Mouse (Mus musculus) heart, embryonic 14.5 days (tissue): ENCODE measurements around the gene Dnajb1. TPM values are rescaled to one million over a fixed set of nuclear protein-coding genes. Genes with fewer than 3 reads are reported as not detected.
A peak's percentile ranks its signal among the peaks of the same experiment; 100 is the strongest.

ENCODE experiments used
- ATAC-seq: fragments of 200-750 bp; cut with Nextera tagmentation; 2 replicates; pipeline ENCODE4 v1.8.0; 2017; ENCODE audit warnings: low read depth, moderate TSS enrichment; ENCODE audit not compliant: insufficient number of reproducible peaks, insufficient read depth, low FRiP score
- H3K27ac ChIP-seq, 2 experiments: fragments of 200-500 bp in 1 of 2; fragments of 300-500 bp in 1 of 2; sonication (generic) in 1 of 2; replicated peaks in 1 of 2; 2 replicates each; pipeline ENCODE4 v1.5.1; 2012 to 2014; ENCODE audit warnings: low read depth in 2 of 2, low read length in 2 of 2, control low read depth in 1 of 2, mild to moderate bottlenecking in 1 of 2, mixed read lengths in 1 of 2; ENCODE audit not compliant: control insufficient read depth in 1 of 2, insufficient read depth in 1 of 2
- H3K27me3 ChIP-seq: fragments of 300-500 bp; sonication (generic); 2 replicates; pipeline ENCODE4 v1.6.1; 2014; ENCODE audit warnings: mild to moderate bottlenecking, low read length, control low read depth; ENCODE audit not compliant: control insufficient read depth, insufficient read depth
- H3K36me3 ChIP-seq: fragments of 300-500 bp; sonication (generic); 2 replicates; pipeline ENCODE4 v1.6.1; 2014; ENCODE audit warnings: mild to moderate bottlenecking, control low read depth, low read length, mixed read lengths; ENCODE audit not compliant: control insufficient read depth, insufficient read depth
- H3K4me1 ChIP-seq, 2 experiments: fragments of 200-500 bp in 1 of 2; fragments of 300-500 bp in 1 of 2; sonication (generic) in 1 of 2; 2 replicates each; pipeline ENCODE4 v1.6.1; 2012 to 2014; ENCODE audit warnings: low read length in 2 of 2, control low read depth in 1 of 2, mixed read lengths in 1 of 2; ENCODE audit not compliant: control insufficient read depth in 2 of 2, insufficient read depth in 2 of 2
- H3K4me2 ChIP-seq: fragments of 300-500 bp; sonication (generic); 2 replicates; pipeline ENCODE4 v1.6.1; 2014; ENCODE audit warnings: mild to moderate bottlenecking, low read length
- H3K4me3 ChIP-seq, 2 experiments: fragments of 200-500 bp in 1 of 2; fragments of 300-500 bp in 1 of 2; sonication (generic) in 1 of 2; 2 replicates each; pipeline ENCODE4 v1.5.1; 2012 to 2014; ENCODE audit warnings: low read length in 2 of 2, mild to moderate bottlenecking in 2 of 2, control low read depth in 1 of 2, low read depth in 1 of 2, moderate library complexity in 1 of 2; ENCODE audit not compliant: control insufficient read depth in 1 of 2, insufficient read depth in 1 of 2
- H3K9ac ChIP-seq: fragments of 300-500 bp; sonication (generic); 2 replicates; pipeline ENCODE4 v1.6.1; 2014; ENCODE audit warnings: mild to moderate bottlenecking, low read length
- H3K9me3 ChIP-seq: fragments of 300-500 bp; sonication (generic); 2 replicates; pipeline ENCODE4 v1.6.1; 2016; ENCODE audit warnings: low read length, control low read depth; ENCODE audit not compliant: control insufficient read depth
- WGBS: fragments of 180-500 bp; shearing (Covaris S2); extraction: QIAGEN DNeasy Blood & Tissue Kit; methylation state at CpG from one replicate; pipeline ENCODE4 v1.1.7; 2014; 5-methylcytosine and 5-hydroxymethylcytosine counted together
- polyA plus RNA-seq: library from polyadenylated mRNA; unstranded; fragments of >200 nt; fragmentation: Nextera tagmentation; extraction: Ambion mirVana; gene quantifications from 2 replicates; pipeline ENCODE4 v1.2.1, GENCODE M21; 2014

Gene Dnajb1
- polyA plus RNA-seq: 37.0 and 38.2 TPM in 2 replicates

- Histone ChIP-seq H3K27me3 (no peaks in the 10 kb centered on the region), H3K4me3 (peak within 1 kb of the TSS; percentile 67 to 78), H3K9ac (peak within 1 kb of the TSS; percentile 84), H3K4me1 (peaks cover 7 to 19% of the 10 kb centered on the region in 2 experiments), H3K27ac (peak within 1 kb of the TSS; percentile 92 to 98), H3K36me3 (peaks cover 34% of the 10 kb centered on the region), H3K4me2 (peak within 1 kb of the TSS; percentile 96), H3K9me3 (no peaks in the 10 kb centered on the region)
- ATAC-seq: peak; percentile 96
- under 1% methylated on average over 66 of the region's 69 CpGs for WGBS
Observed at GRCm38 (mm10) chr8:83607661-83608397, at the start of gene Dnajb1, which contains the start of gene Tecr. Gene Dnajb1 (plus strand): TSS chr8:83608193. Gene Tecr (minus strand): TSS chr8:83607971.

- 54% methylated on average over 3 of the region's 3 CpGs for WGBS
- Histone ChIP-seq H3K9me3 (no peaks in the 10 kb centered on the region), H3K4me1 (peaks cover 3 to 4% of the 10 kb centered on the region in 2 experiments), H3K9ac (no peak overlapping the region), H3K4me2 (no peak overlapping the region), H3K36me3 (no peaks in the 10 kb centered on the region), H3K27me3 (no peaks in the 10 kb centered on the region), H3K4me3 (no peak overlapping the region), H3K27ac (no peak overlapping the region)
- ATAC-seq: no peak
Observed at GRCm38 (mm10) chr8:83562669-83563068, 45.3 kb upstream of the Dnajb1 start.

GRCm38 (mm10) chr8:83563246-83563645, 44.7 kb upstream of the Dnajb1 start:
- no peaks in the 10 kb centered on the region for H3K27me3 ChIP-seq
- no peak for ATAC-seq
- H3K4me2 ChIP-seq: no peak overlapping the region
- no peaks in the 10 kb centered on the region for H3K36me3 ChIP-seq
- no peak overlapping the region for H3K9ac ChIP-seq
- no peak overlapping the region for H3K27ac ChIP-seq
- H3K9me3 ChIP-seq: no peaks in the 10 kb centered on the region
- WGBS: 71% methylated on average over 4 of the region's 4 CpGs
- no peak overlapping the region for H3K4me3 ChIP-seq
- peaks cover 3 to 10% of the 10 kb centered on the region in 2 experiments for H3K4me1 ChIP-seq

- Histone ChIP-seq H3K27ac (no peak overlapping the region), H3K4me2 (peak overlapping the region; percentile 82), H3K9ac (no peak overlapping the region), H3K4me1 (peaks cover 3 to 11% of the 10 kb centered on the region in 2 experiments), H3K4me3 (peak overlapping the region in 1 of 2 experiments; percentile 86; a peak in 2 of 4 replicates), H3K36me3 (peaks cover 20% of the 10 kb centered on the region), H3K27me3 (no peaks in the 10 kb centered on the region), H3K9me3 (no peaks in the 10 kb centered on the region)
- 70% methylated on average over 9 of the region's 9 CpGs for WGBS
- ATAC-seq: no peak
Observed at GRCm38 (mm10) chr8:83565731-83566375, 42.1 kb upstream of the Dnajb1 start.

- Histone ChIP-seq H3K4me3 (peak within 1 kb of the TSS; percentile 86 to 97), H3K9me3 (no peaks in the 10 kb centered on the region), H3K4me1 (peaks cover 3 to 11% of the 10 kb centered on the region in 2 experiments), H3K4me2 (peak within 1 kb of the TSS; percentile 82), H3K27me3 (no peaks in the 10 kb centered on the region), H3K36me3 (peaks cover 28% of the 10 kb centered on the region), H3K27ac (peak within 1 kb of the TSS; percentile 63 to 78), H3K9ac (peak within 1 kb of the TSS; percentile 95)
- peak; percentile 78 for ATAC-seq
- under 1% methylated on average over 48 of the region's 48 CpGs for WGBS
Observed at GRCm38 (mm10) chr8:83566469-83567395, 41.3 kb upstream of the Dnajb1 start, which contains the start of gene Ndufb7. Gene Ndufb7 (plus strand): TSS chr8:83566671.

- no peak for ATAC-seq
- 0 out of 4 replicates have a peak overlapping the region, but pooled peaks of 1 of the 2 experiments have one; percentile 78 for H3K27ac ChIP-seq
Observed at GRCm38 (mm10) chr8:83567668-83568067, 40.3 kb upstream of the Dnajb1 start.

GRCm38 (mm10) chr8:83568128-83568527, 39.9 kb upstream of the Dnajb1 start:
- H3K9ac ChIP-seq: peak overlapping the region; percentile 95; the same call in 1 of the 2 replicates
- ATAC-seq: no peak
- H3K27me3 ChIP-seq: no peaks in the 10 kb centered on the region
- no peak overlapping the region for H3K4me3 ChIP-seq
- H3K36me3 ChIP-seq: peaks cover 42% of the 10 kb centered on the region
- H3K27ac ChIP-seq: no peak overlapping the region
- no peaks in the 10 kb centered on the region for H3K9me3 ChIP-seq
- 66% methylated on average over 5 of the region's 5 CpGs for WGBS
- peaks cover 3 to 11% of the 10 kb centered on the region in 2 experiments for H3K4me1 ChIP-seq
- H3K4me2 ChIP-seq: peak overlapping the region; percentile 82

More at GRCm38 (mm10) chr8:83567668-83568067, 40.3 kb upstream of the Dnajb1 start:
- WGBS: 58% methylated on average over 3 of the region's 3 CpGs
- peak overlapping the region; percentile 95 for H3K9ac ChIP-seq
- no peaks in the 10 kb centered on the region for H3K9me3 ChIP-seq
- H3K36me3 ChIP-seq: peaks cover 38% of the 10 kb centered on the region
- peak overlapping the region; percentile 82 for H3K4me2 ChIP-seq
- H3K27me3 ChIP-seq: no peaks in the 10 kb centered on the region
- H3K4me1 ChIP-seq: peaks cover 3 to 11% of the 10 kb centered on the region in 2 experiments
- peak overlapping the region; percentile 86 to 97 for H3K4me3 ChIP-seq
